Comparison of ENCODE assay signal across 11 mouse cellular contexts in genomic region chr8:106971916-106972315, GRCm38 (mm10). TPM values are rescaled to one million over a fixed set of nuclear protein-coding genes. Genes with fewer than 3 reads are reported as not detected.
DNase-seq lines count a peak whose midpoint lies in the region; ATAC-seq and TF ChIP-seq lines count a peak whose summit lies in the region.
"Had no signal": no experiment of that assay in that cellular context is flagged by ENCODE, and none has a peak within 500 bp of the region (broad histone marks: within the 10 kb centered on the region; RNA-seq: fewer than 3 reads in every experiment).

No protein-coding gene starts in this region.

- H3K4me2 ChIP-seq in lung, embryonic 14.5 days = no peak overlapping the region
- H3K4me2 ChIP-seq: forebrain, embryonic 15.5 days; midbrain, embryonic 13.5 days had no signal

- DNase-seq in adrenal gland, adult (ENCODE audit: inconsistent age in 2 of 2, low spot score in 1 of 2) = peak; percentile 44 to 87
- no peak for DNase-seq in adrenal gland, adult 8-10 months
- peak; percentile 28 to 41 for DNase-seq in lung, adult 18-20 months
- DNase-seq in lung, adult 2 months = no peak
- DNase-seq in lung, embryonic 14.5 days = peak; percentile 53
- no peak for DNase-seq in cerebellum, adult 11-12 months
- no peak for DNase-seq in forebrain, embryonic 10.5 days (ENCODE audit: extremely low spot score, low spot score)
- DNase-seq: cerebellum, postnatal 14 days had no signal

- no peak overlapping the region for H3K9ac ChIP-seq in lung, embryonic 14.5 days
- H3K9ac ChIP-seq: forebrain, embryonic 15.5 days; midbrain, embryonic 13.5 days had no signal

- TF ChIP-seq POLR2A in lung, adult 2 months (IDR thresholded peaks at IDR 0.05; ENCODE audit: borderline replicate concordance, extremely low read depth, low read depth, low read length) = no peak

- H3K4me3 ChIP-seq in lung, adult 2 months (replicated peaks; ENCODE audit: extremely low read depth, low read depth, low read length) = no peak overlapping the region
- no peak overlapping the region for H3K4me3 ChIP-seq in lung, embryonic 14.5 days (ENCODE audit: low read depth, low read length)
- no peak overlapping the region for H3K4me3 ChIP-seq in forebrain, embryonic 10.5 days
- H3K4me3 ChIP-seq: forebrain, embryonic 15.5 days; midbrain, embryonic 13.5 days had no signal

- no peak for ATAC-seq in lung, embryonic 14.5 days (ENCODE audit: insufficient read depth)
- no peak for ATAC-seq in cerebellum, adult (ENCODE audit: insufficient number of reproducible peaks, low FRiP score, low TSS enrichment)
- ATAC-seq: forebrain, embryonic 15.5 days; midbrain, embryonic 13.5 days had no signal

- 29% methylated on average over 5 of the region's 5 CpGs for WGBS in lung, adult 2 months
- WGBS in lung, embryonic 14.5 days = 50% methylated on average over 5 of the region's 5 CpGs
- 83% methylated on average over 5 of the region's 5 CpGs for WGBS in forebrain, embryonic 10.5 days

- H3K36me3 ChIP-seq in lung, embryonic 14.5 days (ENCODE audit: insufficient read depth) = no peaks in the 10 kb centered on the region
- H3K36me3 ChIP-seq in forebrain, embryonic 10.5 days (replicated peaks) = no peaks in the 10 kb centered on the region
- H3K36me3 ChIP-seq: forebrain, embryonic 15.5 days; midbrain, embryonic 13.5 days had no signal

- no peak overlapping the region for H3K27ac ChIP-seq in lung, embryonic 14.5 days (ENCODE audit: low read depth)
- H3K27ac ChIP-seq in forebrain, embryonic 10.5 days = no peak overlapping the region
- H3K27ac ChIP-seq: forebrain, embryonic 15.5 days; midbrain, embryonic 13.5 days had no signal

- no peaks in the 10 kb centered on the region for H3K27me3 ChIP-seq in lung, embryonic 14.5 days (ENCODE audit: insufficient read depth, low read length)
- H3K27me3 ChIP-seq in forebrain, embryonic 10.5 days (ENCODE audit: poor library complexity, severe bottlenecking) = no peaks in the 10 kb centered on the region

- TF ChIP-seq CTCF in lung, adult 2 months (IDR thresholded peaks at IDR 0.05; ENCODE audit: insufficient read depth, low read length) = no peak
- TF ChIP-seq CTCF in lung, embryonic 14.5 days (IDR thresholded peaks at IDR 0.05; ENCODE audit: low read depth) = no peak

- H3K4me1 ChIP-seq in lung, adult 2 months (ENCODE audit: control insufficient read depth, insufficient read depth, low read length) = peaks cover 8% of the 10 kb centered on the region
- 0 out of 2 replicates have a peak, but pooled peaks cover 5% of the 10 kb centered on the region for H3K4me1 ChIP-seq in lung, embryonic 14.5 days (ENCODE audit: insufficient read depth)
- H3K4me1 ChIP-seq in forebrain, embryonic 10.5 days = no peaks in the 10 kb centered on the region
- H3K4me1 ChIP-seq: forebrain, embryonic 15.5 days; midbrain, embryonic 13.5 days had no signal

- no peaks in the 10 kb centered on the region for H3K9me3 ChIP-seq in lung, embryonic 14.5 days (ENCODE audit: low read depth, low read length)
- no peaks in the 10 kb centered on the region for H3K9me3 ChIP-seq in forebrain, embryonic 10.5 days
- H3K9me3 ChIP-seq: forebrain, embryonic 15.5 days; midbrain, embryonic 13.5 days had no signal

RNA-seq across cellular contexts. Expression of gene Sntb2, which starts 36.4 kb away (rescaled TPM):
- 10 to 100 TPM; 36.2 to 42.9 (median 38.8) TPM for total RNA-seq in adrenal gland, adult 8-10 months (2022)
- 9.9 and 12.1 TPM in 2 replicates for polyA plus RNA-seq in lung, adult 2 months (2012; rRNA removed)
- polyA plus RNA-seq in lung, embryonic 14.5 days (2014; fragmentation: Nextera tagmentation; extraction: Ambion mirVana) = 21.1 and 22.1 TPM in 2 replicates
- 7.4 and 7.7 TPM in 2 replicates for polyA plus RNA-seq in forebrain, embryonic 10.5 days (2016; fragmentation: Nextera tagmentation; extraction: Ambion mirVana)

RNA-seq across cellular contexts. Expression of gene Vps4a, which starts 59.1 kb away (rescaled TPM):
- total RNA-seq in adrenal gland, adult 8-10 months (2022) = 100 to 1,000 TPM in 3 of 4 experiments, 10 to 100 TPM in 1; 98.3 to 108 (median 103) TPM
- polyA plus RNA-seq in lung, adult 2 months (2012; rRNA removed) = 19.6 and 27.8 TPM in 2 replicates
- polyA plus RNA-seq in lung, embryonic 14.5 days (2014; fragmentation: Nextera tagmentation; extraction: Ambion mirVana) = 67.8 and 71.4 TPM in 2 replicates
- 67.6 and 69.5 TPM in 2 replicates for polyA plus RNA-seq in forebrain, embryonic 10.5 days (2016; fragmentation: Nextera tagmentation; extraction: Ambion mirVana)

Comparison
In these comparisons a context has a peak if more than half of its experiments do, and no peak if none do; other contexts are left out.
1. DNase-seq: peak in adrenal gland, adult (2 of 2), lung, adult 18-20 months (2 of 2) and lung, embryonic 14.5 days (single experiment); none in adrenal gland, adult 8-10 months (single experiment), lung, adult 2 months (single experiment), cerebellum, adult 11-12 months (single experiment) and forebrain, embryonic 10.5 days (single experiment).